Mouse (Mus musculus): ENCODE data around the gene Kdf1.

Kdf1 gene

DNA sequence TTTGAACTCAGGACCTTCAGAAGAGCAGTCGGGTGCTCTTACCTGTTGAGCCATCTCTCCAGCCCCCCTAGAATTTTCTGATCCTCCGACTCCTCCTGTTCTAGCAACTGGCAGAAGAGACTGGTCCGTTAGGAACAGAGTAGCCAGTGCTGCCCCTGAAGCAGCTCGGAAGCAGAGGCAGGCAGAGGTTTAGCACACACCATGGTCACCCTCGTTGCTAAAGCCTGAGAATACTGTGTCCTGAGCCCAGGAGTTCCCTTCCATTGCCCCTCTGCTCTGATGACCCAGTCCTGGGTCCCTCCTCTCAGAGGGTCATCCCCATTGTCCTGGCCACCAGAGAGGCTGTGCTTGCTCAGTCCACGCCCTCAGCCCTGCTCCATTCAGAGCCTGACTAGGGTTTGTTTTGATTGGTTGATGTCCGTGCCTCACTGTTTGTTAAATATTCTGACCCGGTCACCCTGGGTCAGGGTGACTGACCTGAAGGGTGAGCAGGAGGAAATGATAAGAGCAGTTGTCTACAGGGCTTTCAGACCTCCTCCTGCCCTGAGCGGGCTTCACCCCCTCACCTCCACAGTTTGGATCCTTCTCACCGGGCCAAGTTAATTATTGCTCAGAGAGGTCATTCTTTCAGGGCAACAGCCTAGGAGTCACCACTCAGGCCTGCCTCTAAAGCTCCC, 38.4 kb downstream of the Kdf1 start:
- DNase-seq: peak; percentile 62 to 81

DNA sequence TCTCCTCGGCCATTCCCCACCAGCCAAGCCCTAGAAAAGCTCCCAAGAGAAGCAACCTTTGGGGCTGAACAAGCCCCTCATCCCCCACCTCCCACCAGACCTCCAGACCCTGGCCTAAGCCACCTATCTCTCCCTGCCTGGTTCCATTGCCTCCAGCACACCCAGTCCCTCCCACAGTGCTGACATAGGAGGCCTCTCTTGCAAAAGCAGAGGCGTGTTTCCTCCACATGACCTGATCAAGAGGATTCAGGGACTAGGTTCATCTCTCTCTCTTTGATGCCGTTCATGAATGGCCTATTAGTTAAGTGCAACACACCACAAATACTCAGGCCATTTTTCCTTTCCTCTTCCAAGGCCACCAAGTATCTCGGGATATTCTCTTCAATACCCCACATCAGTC, 41.1 kb downstream of the Kdf1 start:
- DNase-seq: no peak

DNA sequence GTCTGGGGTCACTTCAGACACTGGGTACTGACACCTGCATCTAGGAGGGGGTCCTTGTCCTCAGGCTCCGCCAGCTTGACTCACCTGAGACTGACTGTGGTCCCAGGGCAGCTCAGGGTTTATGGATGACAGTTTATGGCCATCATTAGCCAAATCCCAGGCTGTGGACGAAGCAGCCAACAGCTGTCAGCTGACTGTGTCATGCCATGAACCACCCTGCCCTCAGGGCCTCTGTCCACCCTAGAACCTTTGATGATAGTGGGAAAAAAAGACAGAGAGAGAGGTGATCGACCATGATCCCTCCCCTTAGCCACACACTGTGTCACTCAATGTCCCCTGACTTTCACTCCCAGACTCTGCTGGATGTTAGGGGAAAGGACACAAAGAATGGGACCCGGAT, 42.9 kb downstream of the Kdf1 start:
- no peak for DNase-seq

DNA sequence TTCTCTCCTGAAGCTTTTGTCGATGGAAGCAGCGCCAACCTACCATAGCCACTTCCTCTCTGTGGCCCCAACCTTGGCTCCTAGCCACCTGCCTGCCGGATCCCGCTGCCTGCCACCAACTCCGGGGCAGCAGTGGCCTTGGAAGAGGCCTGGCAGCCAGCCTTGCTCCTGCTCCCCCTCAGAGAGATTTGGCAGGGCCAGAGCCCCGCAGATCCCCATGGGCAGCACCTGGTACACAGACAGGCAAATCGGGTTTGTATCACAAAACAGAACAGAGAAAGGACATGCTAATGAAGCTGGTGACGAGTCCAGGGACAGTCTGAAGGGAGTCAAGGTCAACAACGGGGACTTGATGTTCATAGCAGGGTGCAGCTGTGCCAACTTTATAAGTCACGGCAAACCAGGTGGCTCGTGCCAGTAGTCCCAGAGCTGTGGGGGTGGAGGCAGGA, 44.4 kb downstream of the Kdf1 start:
- peak; percentile 77 to 93 for DNase-seq

DNA sequence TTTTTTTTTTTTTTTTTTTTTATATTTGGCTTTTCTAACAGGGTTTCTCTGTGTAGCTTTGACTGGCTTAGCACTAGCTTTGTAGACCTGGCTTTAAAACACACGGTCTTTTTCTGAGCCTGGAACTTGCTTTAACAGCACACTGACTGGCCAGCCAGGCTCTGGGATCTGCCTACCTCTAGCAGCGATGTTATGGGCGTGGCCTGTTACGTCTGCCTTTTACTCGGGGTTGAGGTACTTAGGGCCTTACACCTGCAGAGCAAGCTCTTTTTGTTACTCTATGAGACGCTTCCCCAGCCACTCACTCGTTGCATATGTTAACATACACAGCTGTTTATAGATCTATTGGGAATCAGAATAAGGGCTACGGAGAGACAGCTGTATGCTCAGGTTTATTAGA, 48.5 kb downstream of the Kdf1 start:
- DNase-seq: peak in 1 of 2 experiments; percentile 37

DNA sequence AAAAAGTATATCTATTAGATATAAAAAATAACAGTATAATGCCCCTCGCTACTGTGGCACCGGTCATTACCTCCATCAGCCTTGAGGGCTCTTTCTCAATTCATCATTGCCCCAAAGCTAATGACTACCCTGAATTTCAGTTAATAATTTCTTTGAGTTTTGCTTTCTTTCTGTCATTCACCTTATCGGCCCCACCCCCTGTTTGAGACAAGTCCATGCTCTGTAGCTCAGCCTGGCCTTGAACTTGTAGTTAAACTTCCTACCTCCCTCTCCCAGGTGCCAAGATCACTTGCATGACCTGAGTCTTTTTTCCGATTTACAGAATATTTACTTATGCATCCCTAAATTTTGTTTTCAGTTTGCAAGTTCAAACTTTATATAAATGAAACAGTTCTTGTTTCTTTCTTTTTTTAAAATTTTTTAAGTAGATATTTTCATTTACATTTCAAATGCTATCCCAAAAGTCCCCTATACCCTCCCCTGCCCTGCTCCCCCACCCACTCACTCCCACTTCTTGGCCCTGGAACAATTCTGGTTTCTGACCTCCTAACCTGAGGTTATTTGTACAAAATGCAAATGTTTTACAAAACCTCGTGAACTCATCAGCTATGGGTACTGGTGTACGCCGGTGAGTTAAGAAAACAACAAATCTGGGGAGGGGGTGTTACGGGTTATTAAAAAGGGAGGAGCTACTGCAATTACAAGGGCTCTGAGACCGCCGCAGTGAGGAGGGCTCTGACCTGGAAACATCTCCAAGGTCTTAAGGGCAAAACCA, 50.7 kb downstream of the Kdf1 start:
- peak in 1 of 2 experiments; percentile 48 for DNase-seq

DNA sequence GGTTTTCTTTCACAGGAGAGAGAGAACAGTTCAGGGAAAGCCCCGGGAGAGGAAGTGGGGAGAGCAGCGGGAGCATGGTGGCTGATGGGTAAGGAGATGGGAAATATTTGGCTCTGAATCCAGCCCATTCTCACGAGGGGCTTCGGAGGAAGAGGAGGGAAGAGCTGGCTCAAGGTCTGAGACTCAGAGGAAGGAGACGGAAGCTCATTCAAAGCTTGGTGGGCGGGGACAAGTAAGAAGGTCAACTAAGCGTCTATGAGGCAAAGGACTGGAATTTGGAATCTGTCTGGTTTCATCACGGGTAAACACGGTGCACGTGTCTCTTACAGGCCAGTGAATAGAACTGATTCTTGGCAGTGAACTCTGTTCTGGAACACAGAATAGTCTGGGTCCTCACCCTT, 51.3 kb downstream of the Kdf1 start:
- DNase-seq: peak; percentile 76 to 89

DNA sequence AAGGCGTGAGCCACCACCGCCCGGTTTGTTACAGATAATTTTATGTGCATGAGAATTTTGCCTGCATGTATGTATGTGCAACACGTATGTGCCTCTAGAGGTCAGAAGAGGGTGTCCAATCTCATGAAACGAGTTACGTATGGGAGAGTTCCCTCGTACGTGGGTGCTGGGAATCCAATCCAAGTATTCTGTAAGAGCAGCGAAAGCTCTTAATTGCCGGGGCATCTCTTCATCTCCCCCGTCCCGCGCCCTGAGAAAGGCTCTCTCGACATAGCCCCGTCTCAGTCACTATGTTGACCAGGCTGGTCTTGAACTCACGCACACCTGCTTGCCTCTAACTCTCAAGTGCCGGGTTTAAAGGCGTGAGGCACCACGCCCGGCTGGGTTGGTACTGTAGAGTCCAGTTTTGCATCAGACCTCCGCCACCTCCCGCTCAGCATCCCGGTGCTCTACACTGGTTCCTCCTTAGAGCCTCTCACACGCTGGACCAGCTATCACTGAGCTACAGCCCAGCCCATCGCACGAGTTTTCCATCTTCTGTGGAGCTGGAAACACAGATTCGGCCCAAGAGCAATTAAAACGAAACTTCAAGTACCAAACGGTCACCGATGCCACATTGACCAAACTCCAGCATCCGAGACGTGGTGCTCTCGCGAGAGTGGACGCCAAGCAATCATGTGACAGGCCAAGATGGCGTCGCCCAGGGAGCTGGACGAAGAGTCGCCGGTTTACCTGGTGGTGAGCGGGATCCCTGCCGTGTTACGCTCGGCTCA, 55.5 kb downstream of the Kdf1 start, which contains the start of gene Gpatch3:
TSS of gene Gpatch3 (plus strand) at position 676 of the 773 bp plus-strand sequence.
- DNase-seq: peak; percentile 97 to 98

DNA sequence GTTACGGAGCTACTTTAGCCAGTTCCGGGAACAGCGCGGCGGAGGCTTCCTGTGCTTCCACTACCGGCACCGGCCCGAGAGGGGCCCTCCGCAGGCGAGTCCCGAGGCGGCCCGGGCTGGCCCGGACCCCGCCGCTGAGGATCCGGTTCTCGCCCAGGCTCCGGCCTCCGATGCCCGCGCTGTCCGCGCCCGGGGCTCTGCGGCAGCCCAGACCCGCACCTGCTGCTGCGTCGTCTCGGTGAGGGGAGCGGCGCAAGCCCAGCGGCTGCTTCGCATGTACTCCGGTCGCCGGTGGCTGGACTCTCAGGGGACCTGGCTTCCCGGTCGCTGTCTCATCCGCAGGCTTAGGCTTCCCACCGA, 56.1 kb downstream of the Kdf1 start:
- no peak for DNase-seq

DNA sequence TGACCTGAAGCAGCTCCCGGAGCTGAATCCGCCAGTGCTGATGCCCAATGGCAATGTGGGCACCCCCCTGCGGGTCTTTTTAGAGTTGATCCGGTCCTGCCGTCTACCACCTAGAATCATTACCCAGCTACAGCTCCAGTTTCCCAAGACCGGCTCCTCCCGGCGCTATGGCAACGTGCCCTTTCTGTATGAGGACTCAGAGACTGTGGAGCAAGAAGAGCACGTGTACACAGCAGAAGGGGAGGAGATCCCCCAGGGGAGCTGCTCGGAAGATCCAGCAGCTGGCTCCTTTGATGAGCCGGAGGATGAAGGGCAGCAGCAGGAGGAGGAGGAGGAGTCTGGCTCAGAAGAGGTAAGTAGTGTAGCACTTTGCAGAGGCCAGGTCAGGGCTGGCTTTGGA, 59.2 kb downstream of the Kdf1 start:
- no peak for DNase-seq
